Mouse (Mus musculus): Measurements from ENCODE around the gene Gm45785. TPM values are rescaled to one million over a fixed set of nuclear protein-coding genes. Genes with fewer than 3 reads are reported as not detected.

Gm45785 gene
- not detected in 2 replicates for polyA plus RNA-seq (2012; rRNA removed; ENCODE audit: low replicate concordance)

DNA sequence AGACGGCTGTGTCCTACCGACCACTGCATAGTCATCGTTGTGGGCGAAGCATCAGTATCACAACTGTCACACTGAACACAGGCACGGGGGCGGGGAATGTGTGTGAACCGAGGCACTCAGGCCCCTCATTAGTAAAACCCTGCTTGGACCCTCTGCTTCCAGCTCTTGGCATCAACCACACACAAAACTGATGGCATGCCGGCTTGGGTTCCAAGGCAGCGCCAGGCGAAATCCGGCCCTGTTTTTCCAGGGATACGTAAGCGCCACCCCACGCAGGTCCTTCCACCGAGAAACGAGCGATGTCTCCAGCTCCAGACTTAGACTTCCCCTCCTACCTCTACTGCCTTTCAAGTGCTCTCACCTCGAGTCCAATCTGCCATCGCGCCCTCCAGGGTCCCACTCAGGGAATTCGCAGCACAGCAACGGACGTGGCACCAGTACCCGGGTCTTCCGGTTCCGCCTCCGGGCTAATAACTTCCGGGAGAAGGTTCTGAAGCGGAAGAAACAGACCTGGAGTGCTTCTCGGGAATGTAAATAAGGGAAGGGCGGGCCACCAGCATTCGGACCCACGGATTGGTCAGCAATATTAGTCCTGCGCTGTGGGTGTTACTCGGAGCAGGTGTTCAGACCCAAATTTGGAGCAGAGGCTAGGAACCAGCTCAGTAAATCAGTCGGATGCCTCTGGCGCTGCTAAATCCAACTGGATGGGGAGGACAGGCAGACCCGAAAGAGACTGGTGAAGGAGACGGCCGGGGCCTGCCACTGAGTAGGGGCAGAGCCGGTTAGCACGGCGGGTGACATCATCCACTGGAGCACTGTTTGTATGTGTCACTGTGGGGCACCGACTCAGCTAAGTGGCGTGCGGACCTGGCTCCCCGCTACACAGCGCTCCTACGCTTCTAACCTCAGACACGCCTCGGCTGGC, at the start of gene Gm45785:
Gene Gm45785, minus strand, starts transcription at position 472 of the 925 bp plus-strand sequence.

GRCm38 (mm10) chr7:140900220-140900619, 44.1 kb upstream of the Gm45785 start, which contains the start of gene Cox8b:
Cox8b (minus strand) TSS chr7:140900446.

GRCm38 (mm10) chr7:140881696-140882468, 25.8 kb upstream of the Gm45785 start, which contains the start of the genes Psmd13 and Sirt3:
Psmd13 (plus strand) TSS chr7:140881968.
Sirt3 (minus strand) TSS chr7:140882309.

DNA sequence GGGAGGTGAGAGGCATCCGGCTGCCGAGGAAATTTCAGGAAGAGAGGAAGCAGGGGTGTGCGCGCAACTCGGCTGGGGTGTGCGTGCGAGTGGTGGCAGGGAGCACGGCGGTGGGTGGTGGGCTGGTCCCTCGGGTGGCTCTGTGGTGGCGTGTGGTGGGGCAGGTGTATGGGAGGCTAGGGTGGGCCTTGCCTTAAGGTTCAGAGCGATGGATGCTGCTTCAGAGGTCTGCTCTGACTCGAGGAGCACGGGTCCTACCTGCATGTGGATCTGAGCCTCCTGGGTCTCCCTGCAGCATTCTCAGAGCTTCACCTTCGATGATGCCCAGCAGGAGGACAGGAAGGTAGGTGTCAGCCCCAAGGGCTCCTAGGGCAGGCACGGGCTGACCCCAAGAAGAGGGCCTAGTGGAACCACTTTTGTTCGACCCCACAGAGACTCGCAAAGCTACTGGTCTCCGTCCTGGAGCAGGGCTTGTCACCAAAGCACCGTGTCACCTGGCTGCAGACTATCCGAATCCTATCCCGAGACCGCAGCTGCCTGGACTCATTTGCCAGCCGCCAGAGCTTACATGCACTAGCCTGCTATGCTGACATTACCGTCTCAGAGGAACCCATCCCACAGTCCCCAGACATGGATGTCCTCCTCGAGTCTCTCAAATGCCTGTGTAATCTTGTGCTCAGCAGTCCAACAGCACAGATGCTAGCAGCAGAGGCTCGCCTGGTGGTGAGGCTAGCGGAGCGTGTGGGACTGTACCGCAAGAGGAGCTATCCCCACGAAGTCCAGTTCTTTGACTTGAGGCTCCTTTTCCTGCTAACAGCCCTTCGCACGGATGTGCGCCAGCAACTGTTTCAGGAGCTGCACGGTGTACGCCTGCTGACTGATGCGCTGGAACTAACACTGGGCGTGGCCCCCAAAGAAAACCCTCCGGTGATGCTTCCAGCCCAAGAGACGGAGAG, 1.7 kb upstream of the Gm45785 start, which contains the start of gene Bet1l:
Gene Bet1l, minus strand, starts transcription at position 28 of the 956 bp plus-strand sequence.

DNA sequence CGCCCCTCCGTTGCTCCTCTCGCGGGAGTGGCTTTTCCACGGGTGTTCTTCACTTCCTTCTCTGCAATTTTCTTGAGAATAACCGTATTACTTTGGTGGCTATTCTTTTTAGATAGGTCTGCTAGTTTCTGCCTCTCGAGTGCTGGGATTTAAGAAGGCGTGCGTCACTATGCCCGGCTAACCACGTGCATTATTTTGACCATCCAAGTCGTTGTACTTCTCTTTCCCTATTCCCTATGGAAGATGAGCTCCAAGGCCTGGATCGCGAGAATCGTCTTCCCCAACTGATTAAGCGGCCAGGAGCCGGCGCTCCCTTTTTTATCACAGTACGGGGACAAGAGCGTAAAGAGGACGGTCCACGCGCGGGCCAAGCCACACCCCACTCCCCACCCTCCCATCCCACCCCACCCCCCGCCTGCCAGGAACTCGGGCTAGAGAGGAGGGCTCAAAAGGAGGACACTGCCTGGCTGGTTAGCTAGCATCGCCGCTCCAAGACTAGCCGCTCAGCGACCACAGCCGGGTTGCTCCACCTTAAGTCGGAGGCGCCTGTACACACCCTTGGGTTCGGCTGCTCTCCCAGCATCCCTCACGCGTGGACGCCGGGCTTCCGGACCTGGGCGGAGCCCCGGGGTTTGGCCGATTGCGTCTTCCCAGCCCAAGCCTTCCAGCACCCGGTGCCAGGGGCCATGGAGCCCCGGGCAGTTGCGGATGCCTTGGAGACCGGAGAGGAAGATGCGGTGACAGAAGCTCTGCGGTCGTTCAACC, 836 bp upstream of the Gm45785 start, which contains the start of gene Ric8a:
Gene Ric8a, plus strand, starts transcription at position 173 of the 765 bp plus-strand sequence.

DNA sequence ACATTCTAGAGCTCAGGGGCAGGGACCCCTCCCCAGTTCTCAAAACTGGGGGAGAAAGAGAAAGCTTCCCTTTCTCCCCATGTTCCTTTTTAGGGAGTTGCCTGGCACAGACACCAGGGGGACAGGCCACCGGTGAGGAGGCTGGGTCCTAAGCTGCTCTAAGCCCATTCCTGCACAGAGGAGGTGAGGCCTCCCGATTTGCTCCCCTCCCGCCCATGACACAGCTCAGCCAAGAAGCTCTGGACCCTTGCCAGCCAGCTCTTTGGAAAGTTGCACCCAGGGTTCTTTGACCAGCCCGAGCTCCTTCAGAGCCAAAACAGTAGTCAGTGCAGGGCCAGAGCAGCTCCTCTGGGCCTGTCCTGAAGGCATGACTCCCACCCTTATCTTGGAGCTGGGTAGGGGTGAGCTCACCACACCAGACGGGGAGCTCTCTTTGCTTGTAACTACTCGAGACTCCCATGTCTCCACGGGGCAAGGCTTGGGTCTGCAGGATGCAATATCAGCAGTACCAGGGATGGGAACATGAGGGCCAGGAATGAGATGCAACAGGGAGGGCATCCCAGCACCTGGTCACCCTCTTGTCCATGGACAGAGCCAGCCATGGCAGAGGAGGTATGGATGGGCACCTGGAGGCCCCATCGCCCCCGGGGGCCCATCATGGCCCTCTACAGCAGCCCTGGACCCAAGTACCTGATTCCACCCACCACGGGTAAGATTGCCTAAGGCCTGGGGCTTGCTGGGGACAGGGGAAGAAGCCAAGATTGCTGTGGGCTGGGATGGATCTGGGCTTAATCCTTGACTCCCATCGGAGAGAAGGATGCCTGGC, 8.2 kb downstream of the Gm45785 start, which contains the start of gene Odf3:
Gene Odf3, plus strand, starts transcription at position 51 of the 826 bp plus-strand sequence.

DNA sequence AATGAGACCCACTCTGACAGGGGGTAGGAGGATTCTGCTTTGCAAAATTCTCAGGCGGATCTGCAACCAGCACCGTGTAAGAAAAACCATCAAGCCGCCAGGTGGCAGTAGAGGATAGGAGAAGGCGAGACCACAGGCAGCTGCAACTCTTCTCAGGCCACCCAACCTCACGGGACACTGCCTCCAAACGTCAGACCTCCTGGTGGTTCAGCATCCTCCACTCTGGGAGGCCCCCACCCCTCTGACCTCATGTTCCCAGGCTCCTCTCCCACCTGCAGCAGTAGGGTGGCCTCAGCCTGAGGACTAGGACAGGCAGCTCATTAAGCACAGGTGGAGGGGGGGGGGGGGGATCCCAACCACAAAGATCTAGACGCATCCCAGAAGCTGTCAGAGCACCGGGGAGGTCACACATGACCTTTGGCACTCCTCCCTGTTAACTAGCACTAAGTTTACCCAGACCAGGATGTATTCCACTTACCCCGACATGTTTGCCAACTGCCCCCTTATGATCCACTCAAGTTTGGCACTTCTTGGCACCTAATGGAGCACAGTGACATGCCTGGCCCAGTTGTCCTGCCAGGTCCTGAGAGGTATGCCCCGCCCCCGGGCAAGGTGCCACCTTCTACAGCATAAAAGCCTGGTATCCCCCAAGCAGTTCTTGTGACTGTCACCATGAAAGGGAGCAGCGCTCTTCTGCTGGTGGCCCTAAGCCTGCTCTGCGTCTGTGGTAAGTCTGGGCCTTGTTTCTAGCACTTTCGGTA, 11.0 kb downstream of the Gm45785 start, which contains the start of gene Scgb1c1:
Gene Scgb1c1, plus strand, starts transcription at position 643 of the 761 bp plus-strand sequence.

GRCm38 (mm10) chr7:140834968-140835757, 21.0 kb downstream of the Gm45785 start, which contains the start of gene Urah:
Urah (plus strand) TSS chr7:140835018.

GRCm38 (mm10) chr7:140821653-140822329, 34.3 kb downstream of the Gm45785 start, which contains the start of gene Zfp941:
Zfp941 (minus strand) TSS chr7:140822178.

GRCm38 (mm10) chr7:140787406-140788052, 68.6 kb downstream of the Gm45785 start, which contains the start of gene Syce1:
Syce1 (minus strand) TSS chr7:140787852.

Other genes with a start within 250 kb of the Gm45785 start
- gene Olfr61, start 227.4 kb downstream of the Gm45785 start, polyA plus RNA-seq (2012; rRNA removed; ENCODE audit: low replicate concordance): not detected in 2 replicates
- gene Olfr53, start 209.9 kb downstream of the Gm45785 start, polyA plus RNA-seq (2012; rRNA removed; ENCODE audit: low replicate concordance): not detected in 2 replicates
- gene Olfr539, start 196.4 kb downstream of the Gm45785 start, polyA plus RNA-seq (2012; rRNA removed; ENCODE audit: low replicate concordance): not detected in 2 replicates
- gene Olfr45, start 174.4 kb downstream of the Gm45785 start, polyA plus RNA-seq (2012; rRNA removed; ENCODE audit: low replicate concordance): not detected in 2 replicates
- not detected in 2 replicates for gene Olfr541, start 159.1 kb downstream of the Gm45785 start, polyA plus RNA-seq (2012; rRNA removed; ENCODE audit: low replicate concordance)
- gene Cyp2e1, start 92.6 kb downstream of the Gm45785 start, polyA plus RNA-seq (2012; rRNA removed; ENCODE audit: low replicate concordance): 256 and 502 TPM in 2 replicates
- 0.07 and 0.33 TPM in 2 replicates for gene Syce1, start 68.5 kb downstream of the Gm45785 start, polyA plus RNA-seq (2012; rRNA removed; ENCODE audit: low replicate concordance)
- gene Zfp941, start 34.2 kb downstream of the Gm45785 start, polyA plus RNA-seq (2012; rRNA removed; ENCODE audit: low replicate concordance): 0.15 TPM in 1 of 2 replicates, not detected in the other
- 14.2 TPM in 1 of 2 replicates, not detected in the other for gene Urah, start 21.3 kb downstream of the Gm45785 start, polyA plus RNA-seq (2012; rRNA removed; ENCODE audit: low replicate concordance)
- gene Scgb1c1, start 10.8 kb downstream of the Gm45785 start, polyA plus RNA-seq (2012; rRNA removed; ENCODE audit: low replicate concordance): not detected in 2 replicates
- gene Odf3, start 8.5 kb downstream of the Gm45785 start, polyA plus RNA-seq (2012; rRNA removed; ENCODE audit: low replicate concordance): 0.11 TPM in 1 of 2 replicates, not detected in the other
- 114 and 143 TPM in 2 replicates for gene Ric8a, start 626 bp upstream of the Gm45785 start, polyA plus RNA-seq (2012; rRNA removed; ENCODE audit: low replicate concordance)
- 37.8 and 39.1 TPM in 2 replicates for gene Bet1l, start 1.2 kb upstream of the Gm45785 start, polyA plus RNA-seq (2012; rRNA removed; ENCODE audit: low replicate concordance)
- gene Psmd13, start 25.6 kb upstream of the Gm45785 start, polyA plus RNA-seq (2012; rRNA removed; ENCODE audit: low replicate concordance): 76.9 and 91.8 TPM in 2 replicates
- 30.7 and 38.8 TPM in 2 replicates for gene Sirt3, start 26.0 kb upstream of the Gm45785 start, polyA plus RNA-seq (2012; rRNA removed; ENCODE audit: low replicate concordance)
- gene Cox8b, start 44.1 kb upstream of the Gm45785 start, polyA plus RNA-seq (2012; rRNA removed; ENCODE audit: low replicate concordance): 147 and 450 TPM in 2 replicates
- 0.87 TPM in 1 of 2 replicates, not detected in the other for gene Nlrp6, start 64.6 kb upstream of the Gm45785 start, polyA plus RNA-seq (2012; rRNA removed; ENCODE audit: low replicate concordance)
- gene Pgghg, start 85.1 kb upstream of the Gm45785 start, polyA plus RNA-seq (2012; rRNA removed; ENCODE audit: low replicate concordance): 55.4 and 73.1 TPM in 2 replicates
- 2.9 and 7.4 TPM in 2 replicates for gene Ifitm5, start 94.0 kb upstream of the Gm45785 start, polyA plus RNA-seq (2012; rRNA removed; ENCODE audit: low replicate concordance)
- 0.78 TPM in 1 of 2 replicates, not detected in the other for gene Gm45717, start 99.6 kb upstream of the Gm45785 start, polyA plus RNA-seq (2012; rRNA removed; ENCODE audit: low replicate concordance)
- 1,434 and 1,895 TPM in 2 replicates for gene Ifitm2, start 99.7 kb upstream of the Gm45785 start, polyA plus RNA-seq (2012; rRNA removed; ENCODE audit: low replicate concordance)
- gene Ifitm1, start 110.9 kb upstream of the Gm45785 start, polyA plus RNA-seq (2012; rRNA removed; ENCODE audit: low replicate concordance): 36.0 and 1,392 TPM in 2 replicates
- gene Ifitm3, start 154.4 kb upstream of the Gm45785 start, polyA plus RNA-seq (2012; rRNA removed; ENCODE audit: low replicate concordance): 721 and 1,416 TPM in 2 replicates
- 17.2 and 25.7 TPM in 2 replicates for gene Ifitm6, start 161.6 kb upstream of the Gm45785 start, polyA plus RNA-seq (2012; rRNA removed; ENCODE audit: low replicate concordance)
- gene Gm17387, start 172.8 kb upstream of the Gm45785 start, polyA plus RNA-seq (2012; rRNA removed; ENCODE audit: low replicate concordance): not detected in 2 replicates
- 0.26 and 5.6 TPM in 2 replicates for gene B4galnt4, start 204.8 kb upstream of the Gm45785 start, polyA plus RNA-seq (2012; rRNA removed; ENCODE audit: low replicate concordance)
- 1.7 and 14.7 TPM in 2 replicates for gene Pkp3, start 221.9 kb upstream of the Gm45785 start, polyA plus RNA-seq (2012; rRNA removed; ENCODE audit: low replicate concordance)
- 21.2 and 25.3 TPM in 2 replicates for gene Sigirr, start 244.2 kb upstream of the Gm45785 start, polyA plus RNA-seq (2012; rRNA removed; ENCODE audit: low replicate concordance)

All from subcutaneous adipose tissue, adult 2 months (tissue).